Mouse (Mus musculus) B cell, adult 2 months (primary cell): ENCODE results near the gene Gm10053.
"Not testable (repeated sequence)": the region's sequence is repeated elsewhere in the genome, so short reads cannot be mapped to it uniquely, and the experiment has no call there.

Experiments used
- DNase-seq, 2 experiments: peaks; one replicate each; pipeline ENCODE4 v3.0.0; 2022

Gm10053 gene

DNA sequence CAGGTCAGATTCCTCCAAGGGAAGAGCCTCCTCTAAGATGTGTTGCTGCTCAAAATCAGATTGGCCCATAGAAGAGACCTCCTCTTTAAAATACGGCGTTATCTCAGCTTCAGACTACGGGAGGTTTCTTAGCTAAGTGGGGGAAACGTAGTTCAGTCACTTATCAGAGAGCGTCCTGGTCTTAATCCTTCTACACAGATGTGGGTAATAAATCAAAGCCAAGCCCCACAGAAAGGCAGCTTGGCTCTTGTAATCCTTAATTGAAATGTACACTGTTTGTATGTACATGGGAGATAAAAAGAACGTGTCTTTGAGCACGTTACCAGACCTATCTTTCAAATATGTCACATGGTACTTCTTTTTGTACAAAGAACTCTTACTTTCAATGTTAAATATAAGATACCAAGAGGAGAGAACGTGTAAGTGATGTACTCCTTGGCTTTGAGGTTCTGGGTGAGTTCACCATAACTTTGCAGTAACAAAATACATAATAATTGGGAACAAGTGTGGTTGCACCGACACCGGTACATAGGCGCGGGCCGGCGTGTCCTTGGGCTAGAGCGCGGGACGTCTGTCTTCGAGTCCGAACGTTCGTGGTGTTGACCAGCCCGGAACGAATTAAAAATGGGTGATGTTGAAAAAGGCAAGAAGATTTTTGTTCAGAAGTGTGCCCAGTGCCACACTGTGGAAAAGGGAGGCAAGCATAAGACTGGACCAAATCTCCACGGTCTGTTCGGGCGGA lies at the start of gene Gm10053:
Gm10053 (plus strand) TSS at position 558 of the 742 bp plus-strand sequence.
- not testable (repeated sequence) for DNase-seq

DNA sequence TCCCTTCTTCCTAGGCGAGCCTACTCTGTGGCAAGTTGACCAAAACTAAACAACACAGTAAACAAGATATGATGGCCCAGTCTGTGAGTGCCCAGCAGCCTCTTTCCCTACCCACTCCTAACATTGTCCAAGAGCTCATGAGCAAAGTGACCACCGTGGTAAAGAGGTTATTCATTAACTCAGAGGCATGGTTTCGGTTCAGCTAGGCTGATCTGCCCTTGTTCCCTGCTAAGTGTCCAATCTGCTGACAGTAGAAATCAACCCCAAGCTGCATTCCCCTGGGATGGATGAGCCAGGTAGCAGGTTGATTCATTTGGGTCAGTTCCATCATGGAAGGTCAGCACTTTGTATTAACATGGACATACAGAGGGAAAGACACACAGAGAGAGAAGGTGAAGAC lies 33.4 kb upstream of the Gm10053 start:
- DNase-seq: no peak

DNA sequence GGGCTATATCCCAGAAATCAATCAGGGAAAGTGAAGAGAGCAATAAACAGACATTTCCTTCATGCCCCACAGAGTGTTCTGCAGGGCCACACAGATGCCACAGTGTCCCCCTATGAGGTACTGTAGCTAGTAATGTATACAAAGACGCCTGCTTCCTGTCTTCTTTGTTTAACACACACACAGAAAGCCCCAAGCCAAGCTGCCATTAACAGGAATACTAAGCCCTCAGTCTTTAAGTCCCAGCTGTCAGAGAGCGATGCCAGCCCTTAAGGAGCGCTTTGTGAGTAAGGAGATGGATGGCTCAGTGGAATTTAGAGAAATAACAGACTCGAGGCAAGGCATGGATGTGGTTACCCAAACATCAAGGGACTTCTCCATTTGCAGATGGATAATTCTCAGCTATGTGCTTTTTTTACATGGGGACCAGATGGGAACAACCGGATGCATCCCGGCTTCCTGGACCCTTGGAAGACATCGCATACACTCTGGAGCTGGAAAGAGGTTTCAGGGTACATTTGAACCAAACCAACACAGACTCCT lies 30.4 kb upstream of the Gm10053 start:
- no peak for DNase-seq

DNA sequence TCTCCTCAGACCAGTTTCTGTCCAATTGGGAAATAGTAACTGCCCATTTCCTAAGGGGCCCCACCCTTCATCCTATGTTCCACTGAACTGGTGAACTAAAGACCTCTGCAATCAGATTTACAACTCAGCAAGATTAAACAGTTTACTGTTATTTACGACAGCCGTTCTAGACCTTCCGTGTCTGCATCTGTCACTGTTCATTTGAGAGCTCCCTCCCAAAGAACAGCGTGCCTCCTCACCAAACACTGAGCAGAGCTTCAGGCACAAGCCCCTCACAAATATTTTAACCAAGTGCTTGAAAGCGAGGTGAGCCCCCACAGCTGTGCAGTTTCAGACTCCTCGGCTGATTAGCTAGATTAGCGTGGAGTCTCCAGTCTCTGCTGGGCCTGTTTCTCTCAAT lies 27.1 kb upstream of the Gm10053 start:
- no peak for DNase-seq

DNA sequence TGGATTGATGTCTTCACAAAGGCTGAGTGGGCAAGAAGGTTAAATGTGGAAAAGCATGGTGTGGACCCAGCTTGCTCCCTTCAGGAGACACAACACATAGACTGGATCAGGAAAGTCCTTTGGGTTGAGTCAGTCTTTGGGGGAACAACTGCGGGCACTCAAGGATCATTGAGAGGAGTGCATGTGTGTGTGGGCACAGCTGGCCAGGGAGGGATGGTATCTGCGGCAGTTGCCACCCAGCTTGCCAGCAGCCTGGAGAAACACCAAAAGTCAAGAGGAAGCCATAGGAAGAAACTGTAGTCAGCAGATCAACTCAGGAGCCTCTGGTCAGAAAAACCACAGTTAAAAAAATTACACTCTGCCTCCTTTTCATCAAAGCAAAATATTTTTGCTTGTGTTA lies 26.6 kb upstream of the Gm10053 start:
- no peak for DNase-seq

DNA sequence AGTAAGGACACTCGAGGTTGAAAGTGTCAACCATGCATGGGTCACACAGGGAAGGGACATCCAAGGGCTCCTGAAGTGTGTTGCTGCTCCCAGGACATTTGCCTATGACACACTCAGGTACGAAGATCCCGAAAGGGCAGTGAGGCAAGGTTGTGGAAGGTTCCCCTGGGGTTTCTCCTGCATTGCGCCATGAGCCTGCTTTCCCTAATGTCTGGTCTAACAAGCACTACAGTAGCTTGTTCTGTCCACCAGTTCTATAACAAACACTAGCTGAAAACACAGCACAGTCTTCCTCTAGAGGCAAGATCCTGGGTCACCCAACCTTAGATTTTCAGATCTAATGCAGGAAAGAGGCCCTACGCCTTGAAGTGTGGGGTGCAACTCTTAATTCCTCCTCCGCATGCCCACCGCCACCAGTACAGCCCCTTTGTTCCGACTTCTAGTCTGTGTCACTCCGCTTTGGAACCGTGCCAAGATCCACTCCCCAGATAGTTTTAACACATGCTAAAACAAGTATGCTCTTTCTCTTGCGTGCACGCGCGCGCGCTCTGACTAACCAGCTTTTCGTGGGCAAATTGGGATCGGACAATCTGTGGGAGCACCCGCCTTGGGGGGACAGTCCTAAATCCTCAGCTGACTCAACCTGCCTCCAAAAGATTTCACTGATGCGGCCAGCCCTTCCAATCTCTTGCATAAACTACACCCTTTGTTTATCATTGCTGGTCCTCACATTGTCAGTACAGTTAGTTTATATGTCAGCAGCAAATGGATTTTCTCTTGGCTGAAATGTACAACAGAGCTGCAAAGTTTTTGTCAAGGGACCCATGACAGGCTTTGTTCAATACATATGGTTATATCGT lies 23.8 kb upstream of the Gm10053 start:
- no peak for DNase-seq

DNA sequence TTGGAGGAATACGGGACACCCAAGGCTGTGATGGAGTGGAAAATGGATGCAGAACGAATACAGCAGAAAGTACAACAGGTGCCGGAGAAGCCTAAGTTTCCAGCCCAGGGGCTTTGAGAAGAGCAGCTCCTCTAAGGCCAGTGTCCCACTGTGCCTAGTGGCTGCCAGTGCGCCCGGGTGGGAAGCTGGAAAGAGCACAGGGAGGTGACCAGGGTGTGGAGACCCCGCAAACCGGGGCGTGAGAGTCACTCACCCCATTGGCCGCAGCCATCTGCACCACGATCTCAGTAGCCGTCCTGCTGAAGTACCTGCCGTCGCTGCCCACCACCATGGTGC lies 14.2 kb upstream of the Gm10053 start:
- DNase-seq: no peak

DNA sequence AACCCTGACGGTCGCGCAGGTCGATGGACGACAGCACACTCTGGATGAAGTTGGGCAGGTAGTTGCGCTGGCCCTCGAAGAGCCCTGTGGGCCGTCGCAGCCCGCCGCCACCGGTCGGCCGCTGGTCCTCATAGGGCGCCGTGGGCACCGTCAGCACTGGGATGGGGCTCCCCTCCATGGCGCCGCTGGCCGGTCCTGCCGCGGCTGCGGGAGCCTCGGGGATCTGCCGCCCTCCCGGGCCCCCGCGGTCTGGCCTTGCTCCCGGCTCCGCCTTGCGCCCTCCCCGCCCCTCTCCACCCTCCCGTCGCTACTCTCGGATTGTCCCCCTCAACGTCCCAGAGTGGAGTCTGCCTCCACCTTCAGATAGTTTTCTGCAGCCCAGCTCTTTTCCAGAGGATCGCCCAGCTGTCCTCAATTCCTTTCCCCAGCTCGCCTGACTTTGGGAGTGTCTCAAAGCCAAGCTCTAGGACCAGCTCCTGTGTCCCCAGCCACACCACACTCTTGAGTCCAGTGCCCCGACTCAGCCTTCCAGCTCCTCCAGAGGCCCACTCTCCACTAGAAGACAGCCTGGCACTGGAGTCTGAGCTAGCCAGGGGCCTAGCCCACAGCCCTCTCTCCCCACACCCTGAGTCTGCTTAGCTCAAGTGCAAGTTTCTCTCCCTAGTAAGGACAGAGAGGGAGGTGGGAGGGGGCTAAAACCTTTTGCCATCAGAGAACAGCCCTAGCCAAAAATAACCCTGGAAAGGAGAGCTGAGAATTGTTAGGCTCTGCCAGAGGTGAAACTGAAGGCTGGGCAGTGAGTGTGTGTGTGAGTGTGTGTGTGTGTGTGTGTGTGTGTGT lies 13.7 kb upstream of the Gm10053 start, which contains the start of gene Pgm5:
Pgm5 (minus strand) TSS at position 244 of the 840 bp plus-strand sequence.
- no peak for DNase-seq

DNA sequence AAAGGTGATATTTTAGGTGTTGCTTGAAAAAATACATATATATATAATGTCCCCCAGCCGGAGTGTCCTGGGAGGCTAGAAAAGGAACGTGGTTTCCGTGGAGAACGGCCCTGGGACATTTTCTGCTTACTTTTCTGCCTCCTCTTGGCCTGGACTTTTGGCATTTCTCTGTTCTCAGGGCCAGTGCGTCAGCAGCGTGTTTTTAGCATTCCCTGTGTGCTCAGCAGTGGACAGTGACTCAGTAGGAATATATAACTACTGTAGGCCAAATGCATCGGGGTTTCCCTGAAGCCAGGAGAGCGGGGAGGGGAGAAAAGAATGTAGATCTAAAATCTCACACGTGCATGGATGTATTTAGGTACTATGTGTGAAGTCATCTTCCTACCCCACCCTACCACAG lies 10.1 kb upstream of the Gm10053 start:
- no peak for DNase-seq

DNA sequence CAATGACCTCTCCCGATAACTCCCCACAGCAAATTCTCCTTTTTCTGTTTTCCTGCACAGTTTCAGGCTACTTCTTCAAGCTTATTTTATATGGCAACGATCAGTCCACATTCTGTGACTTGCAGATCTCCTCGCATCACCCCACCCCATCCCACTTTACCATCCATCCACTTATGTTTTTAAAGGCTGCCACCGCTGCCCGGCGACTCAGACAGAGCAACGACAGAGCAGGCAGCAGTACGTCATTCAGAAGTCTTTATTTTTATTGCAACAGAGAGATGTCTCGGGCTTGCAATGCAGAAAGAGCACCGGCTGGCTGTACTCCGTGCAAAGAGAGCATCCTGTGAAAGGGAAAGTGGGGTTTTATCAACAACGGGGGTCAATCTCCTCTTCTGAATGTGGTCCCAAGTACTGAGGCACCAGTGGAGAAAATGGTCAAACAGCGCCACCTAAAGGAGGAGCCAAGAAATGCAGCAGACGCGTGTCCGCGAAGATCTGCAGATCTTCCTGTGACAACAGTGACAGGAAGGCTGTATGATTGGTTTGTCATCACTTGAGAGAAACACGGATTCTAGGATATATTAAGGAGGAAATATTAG lies 4.3 kb upstream of the Gm10053 start:
- peak; percentile 83 for DNase-seq

DNA sequence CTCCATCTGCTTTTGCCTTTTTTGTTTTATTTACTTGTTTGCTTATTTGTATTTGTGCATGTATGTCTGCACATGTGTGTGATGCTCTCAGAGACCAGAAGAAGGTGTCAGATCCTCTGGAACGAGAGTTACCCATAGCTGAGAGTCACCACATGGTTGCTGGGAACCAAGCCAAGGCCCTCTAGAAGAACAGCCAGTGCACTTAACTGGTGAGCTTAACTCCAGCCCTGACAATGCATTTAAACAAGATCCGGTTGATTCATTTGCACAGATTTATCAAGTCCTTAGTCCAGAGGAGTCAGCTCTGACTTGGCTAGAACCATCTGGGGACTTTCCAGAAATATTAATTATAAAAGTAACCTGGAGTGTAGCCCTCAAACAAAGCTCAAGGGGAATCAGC lies 1.6 kb upstream of the Gm10053 start:
- no peak for DNase-seq

DNA sequence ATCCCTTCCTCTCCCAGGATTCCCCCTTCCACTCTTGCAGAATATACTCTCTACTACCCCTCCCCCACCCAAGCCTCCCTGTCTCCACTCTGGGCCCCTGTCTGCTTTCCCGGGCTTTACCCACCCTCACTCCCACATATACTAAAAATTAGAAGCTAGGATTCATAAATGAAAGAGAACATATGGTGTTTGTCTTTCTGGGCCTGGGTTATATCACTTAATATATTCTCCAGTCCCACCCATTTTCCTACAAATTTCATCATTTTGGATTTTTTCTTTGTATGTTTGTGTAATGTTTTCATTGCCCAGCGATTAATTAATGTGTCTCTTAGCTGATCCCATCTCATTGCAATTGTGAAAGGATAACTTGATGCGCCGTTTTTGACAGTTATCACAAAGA lies 5.8 kb downstream of the Gm10053 start:
- no peak for DNase-seq

DNA sequence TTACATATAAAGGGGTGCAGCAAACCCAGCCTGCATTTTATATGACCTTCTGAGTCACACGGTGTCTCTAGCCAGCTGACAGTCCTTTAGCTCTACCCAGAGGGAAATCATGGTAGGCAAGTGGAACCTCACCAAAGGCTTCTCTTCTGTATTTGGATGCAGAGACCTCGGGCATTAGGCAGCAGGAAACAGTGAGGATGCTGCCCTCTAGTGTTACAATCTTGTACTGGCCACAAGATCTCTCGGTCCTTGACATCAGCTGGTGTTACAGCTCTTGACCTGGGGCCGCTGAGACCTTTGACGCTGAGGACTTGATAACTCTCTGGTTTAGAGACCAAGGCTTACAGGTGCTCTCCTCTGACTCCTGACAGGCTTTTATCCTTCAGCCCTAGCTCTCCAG lies 10.0 kb downstream of the Gm10053 start:
- DNase-seq: peak; percentile 60 to 62

DNA sequence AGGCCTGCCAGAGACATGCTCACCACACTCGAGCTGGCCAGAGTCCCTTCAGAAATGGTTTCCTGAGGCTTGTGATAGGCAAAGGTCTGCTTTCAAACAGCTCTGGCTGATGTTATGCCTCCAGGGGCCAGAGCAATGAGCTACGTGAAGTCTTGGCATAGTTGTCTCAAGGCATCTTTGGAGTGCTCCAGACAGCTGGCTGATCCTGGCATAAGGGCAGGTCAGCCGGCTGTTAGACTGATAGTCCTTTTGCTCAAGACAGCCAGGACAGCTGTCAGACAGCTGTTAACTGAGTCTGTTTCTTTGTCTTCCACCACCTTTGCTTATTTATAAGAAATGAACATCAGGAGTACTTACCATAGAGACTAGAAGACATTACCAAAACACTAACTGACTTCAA lies 11.4 kb downstream of the Gm10053 start:
- DNase-seq: no peak

DNA sequence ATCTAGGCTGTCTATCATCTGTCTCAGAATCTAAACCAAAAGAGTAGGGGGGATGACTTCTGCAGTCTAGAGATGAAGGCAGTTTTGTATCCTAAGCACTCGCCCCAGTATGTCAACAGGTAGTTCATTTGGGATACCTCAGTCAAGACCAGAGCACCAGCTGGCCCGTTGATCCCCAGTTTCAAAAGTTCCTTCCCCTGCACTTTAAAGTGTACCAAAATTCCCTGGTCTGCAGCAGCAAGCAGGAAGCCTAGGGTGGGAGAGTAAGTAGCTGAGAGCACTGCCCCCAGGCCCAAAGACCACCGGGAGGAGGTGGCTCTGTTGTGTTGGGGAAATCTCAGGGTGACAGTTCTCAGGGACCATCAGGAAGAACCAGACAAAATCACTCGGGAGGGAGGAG lies 21.1 kb downstream of the Gm10053 start:
- no peak for DNase-seq

DNA sequence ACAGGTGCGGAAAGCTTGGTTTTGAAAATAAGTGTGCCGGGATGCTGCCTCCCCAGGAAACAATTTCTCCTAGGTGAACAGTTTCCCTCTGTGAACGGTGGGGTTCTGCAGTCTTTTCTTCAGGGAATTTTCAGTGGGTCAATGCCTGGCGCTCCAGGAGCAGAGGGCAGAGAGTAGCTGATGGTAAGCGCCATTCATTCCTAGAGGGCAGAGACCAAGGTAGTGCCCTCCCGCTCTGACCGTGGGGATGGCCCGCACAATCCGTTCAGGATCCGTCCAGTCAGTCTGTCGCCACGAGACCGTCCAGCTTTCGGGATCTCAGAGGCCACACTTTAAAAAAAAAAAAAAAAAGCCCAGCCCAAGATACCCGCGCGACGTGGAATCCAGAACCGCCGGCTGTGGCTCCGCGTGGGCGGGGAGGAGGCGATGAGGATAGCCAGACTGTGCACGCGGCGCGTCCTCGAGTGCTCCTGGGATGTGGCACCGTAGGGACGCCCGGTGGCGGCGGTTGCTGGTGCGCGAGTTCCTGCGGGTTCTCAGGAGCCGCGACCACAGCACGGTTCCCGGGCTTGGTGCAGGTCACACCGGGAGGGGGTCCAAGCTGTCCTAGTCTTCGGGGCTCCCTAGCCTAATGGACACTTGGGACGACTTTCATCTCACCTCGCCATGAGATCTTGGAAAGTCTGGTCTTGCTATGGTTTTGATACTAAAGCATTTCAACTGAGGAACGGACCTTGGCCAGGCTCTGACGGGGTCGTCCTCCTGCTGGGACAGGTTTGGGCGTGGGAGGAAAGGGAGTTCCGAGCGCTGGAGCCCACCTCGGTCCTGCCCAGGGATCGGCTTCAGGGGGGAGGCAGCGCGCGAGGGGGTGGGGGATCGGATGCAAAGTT lies 21.8 kb downstream of the Gm10053 start:
- no peak for DNase-seq

DNA sequence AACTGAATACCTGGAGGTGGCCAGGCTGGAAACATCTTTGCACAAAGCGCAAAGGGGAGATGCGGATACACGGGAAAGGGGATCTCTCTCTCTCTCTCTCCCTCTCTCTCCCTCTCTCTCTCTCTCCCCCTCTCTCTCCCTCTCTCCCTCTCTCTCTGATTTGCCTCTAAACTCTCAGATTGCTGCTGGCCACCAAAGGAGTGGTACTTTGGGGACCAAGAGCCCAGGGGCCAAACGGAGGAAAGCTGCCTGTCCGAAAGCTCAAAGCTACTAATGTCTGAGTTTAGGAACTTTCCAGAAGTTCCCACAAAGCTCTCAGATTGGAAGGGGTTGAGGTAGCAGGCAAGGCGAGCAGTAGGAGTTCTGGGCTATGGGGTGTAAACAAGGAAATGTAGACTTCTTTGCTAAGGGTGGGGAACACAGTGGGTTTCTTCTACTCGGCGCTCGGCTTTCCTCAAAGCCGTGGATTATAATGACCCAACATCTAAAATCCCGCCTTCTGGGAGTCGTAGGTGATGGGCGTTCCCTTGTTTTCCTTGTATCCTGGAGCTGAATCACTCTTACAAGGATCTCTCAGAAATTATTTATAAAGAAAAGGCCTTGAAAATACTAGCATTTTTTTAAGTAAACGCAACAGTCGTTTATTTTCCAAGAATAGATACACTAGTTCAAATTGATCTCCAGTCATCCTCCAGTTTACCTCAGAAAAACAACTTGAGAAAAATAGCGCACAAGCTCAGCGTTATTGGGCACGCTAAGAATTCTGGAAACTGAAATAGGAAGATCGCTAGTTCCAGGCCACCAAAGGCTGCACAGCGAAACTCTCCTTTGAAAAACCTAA lies 22.6 kb downstream of the Gm10053 start:
- no peak for DNase-seq

DNA sequence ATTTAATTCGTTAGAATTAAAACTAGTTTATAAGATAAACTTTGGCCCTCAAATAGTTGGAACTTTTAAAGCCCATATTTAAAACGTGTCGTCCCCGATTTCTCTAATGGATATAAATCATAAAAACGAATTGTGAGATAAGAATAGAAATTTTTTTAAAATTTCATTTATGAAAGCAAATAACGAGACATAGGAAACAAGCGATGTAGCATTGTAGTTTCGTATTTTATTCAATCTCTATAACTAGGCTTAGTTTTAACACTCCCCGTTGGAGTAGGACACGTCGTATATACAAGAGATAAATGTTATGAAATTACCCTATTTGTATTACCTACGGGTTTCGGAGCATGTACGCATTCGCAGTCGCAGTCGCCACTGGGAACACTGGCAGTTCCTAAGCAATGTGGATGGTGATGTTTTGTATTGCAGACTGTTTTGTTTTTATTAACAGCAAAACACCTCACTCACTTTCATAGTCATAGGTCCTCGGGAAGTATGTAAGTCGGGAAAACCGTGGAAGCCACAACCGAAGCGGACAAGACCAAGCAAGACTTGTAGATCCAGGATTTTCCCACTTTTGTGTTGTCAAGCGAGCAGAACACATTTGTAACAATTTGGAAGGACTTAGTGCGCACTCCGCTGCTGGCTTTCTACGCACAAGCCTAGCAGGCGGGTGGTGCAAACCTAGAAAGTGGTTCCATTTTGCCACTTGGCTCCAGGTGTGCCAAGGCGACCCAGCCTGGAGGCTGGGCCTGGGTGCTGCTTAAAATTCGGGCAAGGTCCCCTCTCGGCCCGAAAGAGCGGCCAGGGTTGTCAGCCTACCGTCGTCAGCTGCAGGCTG lies 23.5 kb downstream of the Gm10053 start:
- no peak for DNase-seq
